Mouse (Mus musculus) erythroid progenitor cell, adult 5-6 weeks (primary cell): ENCODE measurements around the gene Med23. TPM values are rescaled to one million over a fixed set of nuclear protein-coding genes. Genes with fewer than 3 reads are reported as not detected.

ENCODE experiments used
- ATAC-seq: replicated peaks from 2 replicates; pipeline ENCODE4 v1.8.0; 2016; ENCODE audit warnings: moderate number of reproducible peaks, mild to moderate bottlenecking, moderate TSS enrichment, inconsistent platforms; ENCODE audit not compliant: poor library complexity, low FRiP score, severe bottlenecking
- total RNA-seq, 2 experiments: library from RNA; stranded (forward) in 1 of 2; stranded (reverse) in 1 of 2; fragments of 150-400 nt in 1 of 2; fragments of 186-747, 209-891 nt in 1 of 2; gene quantifications; 2 replicates each; pipeline versions ENCODE4 v1.2.3 to v1.2.4; 2015 to 2017; ENCODE audit warnings: low replicate concordance in 2 of 2

Med23 gene
- total RNA-seq, 2 experiments from 2014 or later: 22.6 to 35.2 TPM

GRCm38 (mm10) chr10:24958280-24959042 lies 88.7 kb downstream of the Med23 start:
- ATAC-seq: no peak

- no peak for ATAC-seq
Measured at GRCm38 (mm10) chr10:24959043-24959916, 89.5 kb downstream of the Med23 start.

GRCm38 (mm10) chr10:24961112-24961511 lies 91.3 kb downstream of the Med23 start:
- no peak for ATAC-seq

GRCm38 (mm10) chr10:24961889-24962288 lies 92.1 kb downstream of the Med23 start:
- ATAC-seq: no peak

Other genes with a start within 250 kb of the Med23 start
- 0.84 and 1.1 TPM in 2 replicates for gene Enpp1, start 157.8 kb upstream of the Med23 start, total RNA-seq (2015; ENCODE audit: low replicate concordance)
- 1.4 and 2.0 TPM in 2 replicates for gene Enpp1, start 157.8 kb upstream of the Med23 start, total RNA-seq (2017; ENCODE audit: low replicate concordance)
- 1.3 and 2.9 TPM in 2 replicates for gene Enpp3, start 27.2 kb upstream of the Med23 start, total RNA-seq (2015; ENCODE audit: low replicate concordance)
- 0.30 and 1.4 TPM in 2 replicates for gene Enpp3, start 27.2 kb upstream of the Med23 start, total RNA-seq (2017; ENCODE audit: low replicate concordance)
- 1.3 TPM in 1 of 2 replicates, not detected in the other for gene Arg1, start 57.5 kb downstream of the Med23 start, total RNA-seq (2015; ENCODE audit: low replicate concordance)
- gene Arg1, start 57.5 kb downstream of the Med23 start, total RNA-seq (2017; ENCODE audit: low replicate concordance): 0.51 and 2.3 TPM in 2 replicates